Mouse (Mus musculus) lung, postnatal 25 days (tissue): ENCODE results near the gene Abl1.
"Not testable (repeated sequence)": the region's sequence is repeated elsewhere in the genome, so short reads cannot be mapped to it uniquely, and the experiment has no call there.

Experiments used
- DNase-seq: peaks from one replicate; pipeline ENCODE4 v3.0.0; 2022; ENCODE audit warnings: low spot score

Gene Abl1

GRCm38 (mm10) chr2:31688074-31688925 is at the start of gene Abl1:
Gene Abl1 (plus strand): TSS chr2:31688376.
- DNase-seq: peak; percentile 98

- DNase-seq: no peak
These were observed 49.4 kb upstream of the Abl1 start for GRCm38 (mm10) chr2:31638581-31639465.

- DNase-seq: no peak
These were observed 48.8 kb upstream of the Abl1 start for GRCm38 (mm10) chr2:31639466-31639760.

- DNase-seq: no peak
These were observed 48.1 kb upstream of the Abl1 start, which contains the start of gene Prdm12 for GRCm38 (mm10) chr2:31639901-31640608. Gene Prdm12 (plus strand): TSS chr2:31640037.

- no peak for DNase-seq
These were observed 47.3 kb upstream of the Abl1 start for GRCm38 (mm10) chr2:31640609-31641507.

GRCm38 (mm10) chr2:31641508-31641830 is 46.7 kb upstream of the Abl1 start:
- no peak for DNase-seq

GRCm38 (mm10) chr2:31641929-31642328 is 46.2 kb upstream of the Abl1 start:
- no peak for DNase-seq

GRCm38 (mm10) chr2:31653971-31654853 is 34.0 kb upstream of the Abl1 start:
- DNase-seq: no peak

- peak; percentile 29 for DNase-seq
These were observed 33.2 kb upstream of the Abl1 start for GRCm38 (mm10) chr2:31654854-31655559.

- DNase-seq: no peak
These were observed 31.8 kb upstream of the Abl1 start for GRCm38 (mm10) chr2:31656374-31656773.

GRCm38 (mm10) chr2:31662939-31663803 is 25.0 kb upstream of the Abl1 start:
- peak; percentile 13 for DNase-seq

GRCm38 (mm10) chr2:31663804-31664180 is 24.4 kb upstream of the Abl1 start:
- DNase-seq: no peak

- DNase-seq: no peak
These were observed 20.8 kb upstream of the Abl1 start for GRCm38 (mm10) chr2:31667332-31667731.

GRCm38 (mm10) chr2:31670551-31671035 is 17.6 kb upstream of the Abl1 start, which contains the start of gene Exosc2:
Gene Exosc2 (plus strand): TSS chr2:31670715.
- DNase-seq: peak; percentile 96

- no peak for DNase-seq
These were observed 9.5 kb upstream of the Abl1 start for GRCm38 (mm10) chr2:31678641-31679040.

- DNase-seq: not testable (repeated sequence)
These were observed 7.0 kb upstream of the Abl1 start for GRCm38 (mm10) chr2:31681051-31681707.

- no peak for DNase-seq
These were observed 6.4 kb upstream of the Abl1 start for GRCm38 (mm10) chr2:31681731-31682235.

GRCm38 (mm10) chr2:31683666-31684065 is 4.5 kb upstream of the Abl1 start:
- DNase-seq: peak; percentile 56
